Mouse (Mus musculus): ENCODE measurements at regions not wholly inside any gene's neighbourhood (a gene's known extent, or its start where the extent isn't known, plus 50 kb on each side); places are given as distances from the start of the nearest gene placed in this dataset.

- TF ChIP-seq CTCF (IDR thresholded peaks at IDR 0.05; ENCODE audit: borderline replicate concordance, insufficient read depth, low read length) (no peak), POLR2A (IDR thresholded peaks at IDR 0.05; ENCODE audit: low read depth, low read length) (no peak)
These were observed 55.4 kb upstream of the L3mbtl4 start for GRCm38 (mm10) chr17:68218246-68218645.
